Mouse (Mus musculus): ENCODE results near the gene Atp8b3.

DNA sequence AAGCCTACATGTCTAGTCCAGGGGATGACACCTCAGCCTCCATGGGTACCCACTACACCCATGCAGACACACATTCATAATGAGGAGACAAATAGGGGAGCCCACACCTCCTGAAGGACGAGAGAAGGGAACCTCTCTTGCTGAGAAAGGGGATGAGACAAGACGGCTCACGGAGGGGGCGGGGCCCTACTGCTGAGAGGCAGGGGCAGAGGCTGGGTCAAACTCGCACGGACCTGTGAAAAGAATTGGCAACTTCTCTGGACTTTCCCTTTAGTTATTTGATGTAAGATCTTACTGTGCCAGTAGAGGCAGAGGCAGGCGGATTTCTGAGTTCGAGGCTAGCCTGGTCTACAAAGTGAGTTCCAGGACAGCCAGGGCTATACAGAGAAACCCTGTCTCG lies 13.4 kb upstream of the Atp8b3 start:
- TF ChIP-seq CTCF (IDR thresholded peaks at IDR 0.05; ENCODE audit: low read depth) = no peak
- TF ChIP-seq EP300 (IDR thresholded peaks at IDR 0.05; ENCODE audit: low read depth) = no peak

Data from liver, embryonic 14.5 days (tissue).